1 mouse cellular context compared by ENCODE assay signal in the genomic region with DNA sequence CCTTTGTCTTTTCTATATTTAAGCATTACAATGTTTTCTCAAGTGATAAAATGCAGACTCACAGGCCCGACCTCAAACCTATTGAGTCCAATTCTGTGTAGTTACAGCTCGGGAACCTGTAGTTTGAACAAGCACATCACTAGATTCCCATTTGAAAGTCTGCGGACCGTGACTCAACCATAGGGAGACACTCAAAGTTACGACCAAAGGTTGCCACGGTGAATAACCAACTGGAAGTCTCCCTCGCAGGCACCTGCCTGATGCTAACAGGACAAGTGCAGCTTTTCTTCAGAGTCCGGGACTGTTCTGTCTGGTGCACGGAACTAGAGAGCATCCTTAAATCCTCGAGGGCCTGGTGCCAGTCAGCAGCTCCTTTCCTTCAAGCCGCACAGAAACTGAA.
TF ChIP-seq lines count a peak whose summit lies in the region.

No protein-coding gene starts in this region.

TF ChIP-seq in C2C12, 6 proteins besides CTCF, POLR2A, EP300 and RAD21 (continued from another document):
- TF ChIP-seq MYOG (IDR thresholded peaks at IDR 0.05; ENCODE audit: control insufficient read depth, extremely low read depth, insufficient read length), result no peak
- no peak for TF ChIP-seq USF1 (IDR thresholded peaks at IDR 0.05; ENCODE audit: low read depth)
- TF ChIP-seq MAX (IDR thresholded peaks at IDR 0.05), result no peak
- no peak for TF ChIP-seq CEBPB (IDR thresholded peaks at IDR 0.05; ENCODE audit: low read depth)
TF ChIP-seq in C2C12: peak in this region for 0.
